Mouse (Mus musculus) myocyte (in vitro differentiated cells): ENCODE data around the gene Gm20388. TPM values are rescaled to one million over a fixed set of nuclear protein-coding genes. Genes with fewer than 3 reads are reported as not detected.

Source experiments
- H3K27me3 ChIP-seq: one replicate; pipeline ENCODE4 v1.6.1; 2011; ENCODE audit not compliant: control insufficient read depth, insufficient read depth, insufficient read length
- H3K36me3 ChIP-seq: one replicate; pipeline ENCODE4 v1.6.1; 2011; ENCODE audit not compliant: control insufficient read depth, insufficient read depth
- H3K4me2 ChIP-seq: one replicate; pipeline ENCODE4 v1.6.1; 2011; ENCODE audit warnings: low read depth, control low read depth
- H3K4me3 ChIP-seq: one replicate; pipeline ENCODE4 v1.5.1; 2011; ENCODE audit warnings: mild to moderate bottlenecking, control low read depth, moderate library complexity
- H3K79me2 ChIP-seq: one replicate; pipeline ENCODE4 v1.6.1; 2011; ENCODE audit not compliant: control insufficient read depth, insufficient read depth
- H3ac ChIP-seq: one replicate; pipeline ENCODE4 v1.6.1; 2011; ENCODE audit not compliant: control insufficient read depth, insufficient read length
- CEBPB ChIP-seq: IDR thresholded peaks from 2 replicates; pipeline ENCODE4 v1.6.1; 2011; ENCODE audit warnings: mild to moderate bottlenecking, moderate library complexity; ENCODE audit not compliant: poor library complexity, insufficient read depth, severe bottlenecking
- E2F4 ChIP-seq: IDR thresholded peaks from one replicate; pipeline ENCODE4 v1.6.1; 2011; ENCODE audit warnings: mild to moderate bottlenecking, control low read depth, moderate library complexity; ENCODE audit not compliant: insufficient read depth
- MAX ChIP-seq: IDR thresholded peaks from one replicate; pipeline ENCODE4 v1.6.1; 2011; ENCODE audit warnings: low read depth, mild to moderate bottlenecking, control low read depth
- MYOD1 ChIP-seq, 3 experiments: IDR thresholded peaks; one replicate each; pipeline ENCODE4 v1.6.1; 2011; ENCODE audit warnings: control low read depth in 2 of 3, low read depth in 2 of 3, mild to moderate bottlenecking in 2 of 3, moderate library complexity in 1 of 3; ENCODE audit not compliant: insufficient read length in 2 of 3, control insufficient read depth in 1 of 3
- MYOG ChIP-seq, 3 experiments: IDR thresholded peaks; one replicate each; pipeline ENCODE4 v1.6.1; 2011; ENCODE audit warnings: control low read depth in 2 of 3, low read depth in 2 of 3, mild to moderate bottlenecking in 2 of 3; ENCODE audit not compliant: insufficient read length in 2 of 3, control insufficient read depth in 1 of 3, insufficient read depth in 1 of 3
- POLR2A ChIP-seq: IDR thresholded peaks from one replicate; pipeline ENCODE4 v1.6.1; 2011; ENCODE audit warnings: low read depth, mild to moderate bottlenecking, control low read depth, moderate library complexity; ENCODE audit not compliant: insufficient read length
- POLR2AphosphoS2 ChIP-seq: IDR thresholded peaks from one replicate; pipeline ENCODE4 v1.6.1; 2011; ENCODE audit warnings: low read depth, control low read depth; ENCODE audit not compliant: insufficient read length
- REST ChIP-seq: IDR thresholded peaks from one replicate; pipeline ENCODE4 v1.6.1; 2011; ENCODE audit warnings: mild to moderate bottlenecking, control low read depth, moderate library complexity; ENCODE audit not compliant: insufficient read depth, insufficient read length
- SRF ChIP-seq: IDR thresholded peaks from one replicate; pipeline ENCODE4 v1.6.1; 2011; ENCODE audit warnings: low read depth; ENCODE audit not compliant: control insufficient read depth, insufficient read length
- TCF12 ChIP-seq: IDR thresholded peaks from one replicate; pipeline ENCODE4 v1.6.1; 2011; ENCODE audit warnings: mild to moderate bottlenecking, control low read depth; ENCODE audit not compliant: poor library complexity, insufficient read depth, severe bottlenecking
- TCF3 ChIP-seq: IDR thresholded peaks from one replicate; pipeline ENCODE4 v1.6.1; 2011; ENCODE audit warnings: low read depth, control low read depth; ENCODE audit not compliant: insufficient read length
- USF1 ChIP-seq: IDR thresholded peaks from one replicate; pipeline ENCODE4 v1.6.1; 2011; ENCODE audit warnings: low read depth, mild to moderate bottlenecking, control low read depth, moderate library complexity
- polyA plus RNA-seq: library from polyadenylated mRNA; unstranded; fragments of >200 nt; fragmentation: generic; extraction: Trizol; gene quantifications from one replicate; pipeline ENCODE4 v1.2.1, GENCODE M21; 2012; ENCODE audit warnings: missing spikeins

Gene Gm20388
- polyA plus RNA-seq, 1 experiment: 15.3 TPM

DNA sequence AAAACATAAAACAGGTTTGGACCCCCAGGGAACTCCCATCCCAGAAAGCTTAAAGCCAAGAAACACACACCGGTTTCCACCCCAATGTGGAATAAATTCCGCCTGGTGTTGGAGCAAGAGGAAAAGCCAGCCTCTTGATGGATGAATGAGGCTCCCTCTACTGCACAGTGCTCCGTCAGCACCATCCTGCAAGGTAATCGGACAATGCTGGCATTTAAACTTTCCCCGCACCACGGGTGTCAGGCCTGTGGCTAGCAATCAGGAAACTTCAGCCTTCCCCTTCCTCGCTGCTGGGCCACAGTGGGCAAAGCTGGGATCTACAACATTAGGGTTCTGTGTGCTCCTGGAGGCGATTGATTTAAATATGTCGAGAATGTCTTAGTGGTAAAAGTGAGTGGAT is 1581.0 kb downstream of the Gm20388 start:
- Histone ChIP-seq H3K36me3 (no peaks in the 10 kb centered on the region), H3ac (no peak overlapping the region), H3K4me3 (no peak overlapping the region), H3K79me2 (no peaks in the 10 kb centered on the region), H3K4me2 (no peak overlapping the region), H3K27me3 (peaks cover 22% of the 10 kb centered on the region)
- TF ChIP-seq MYOG (IDR thresholded peaks at IDR 0.05; ENCODE audit: control insufficient read depth in 1 of 3, insufficient read depth in 1 of 3, insufficient read length in 2 of 3, low read depth in 2 of 3) (no peak), POLR2A (no peak), POLR2AphosphoS2 (no peak), MAX (no peak), TCF12 (no peak), MYOD1 (IDR thresholded peaks at IDR 0.05; ENCODE audit: control insufficient read depth in 1 of 3, insufficient read length in 2 of 3, low read depth in 2 of 3) (no peak), TCF3 (no peak), REST (no peak), CEBPB (no peak), E2F4 (no peak), USF1 (no peak), SRF (no peak)

DNA sequence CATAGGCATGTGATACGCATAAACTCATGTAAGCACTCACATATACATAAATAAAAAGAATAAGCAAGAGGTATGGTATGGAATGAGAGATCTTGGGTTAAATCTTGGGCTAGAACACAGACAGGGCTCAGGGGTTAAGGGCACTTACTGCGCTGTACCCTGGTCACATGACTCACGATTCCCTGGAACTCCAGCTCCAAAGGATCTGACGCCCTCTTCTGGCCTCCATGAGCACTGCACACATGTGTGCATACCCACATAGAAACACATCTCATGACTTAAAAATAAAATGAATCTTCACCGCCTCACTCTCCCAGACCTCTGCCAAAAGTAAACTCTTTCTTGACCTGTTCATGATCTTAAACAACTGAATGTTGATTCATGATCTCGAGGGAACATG is 1587.0 kb downstream of the Gm20388 start:
- H3K4me3 ChIP-seq: no peak overlapping the region
- H3K4me2 ChIP-seq: no peak overlapping the region
- TF ChIP-seq REST (no peak), MAX (no peak), SRF (no peak), POLR2AphosphoS2 (no peak), TCF3 (no peak), MYOG (IDR thresholded peaks at IDR 0.05; ENCODE audit: control insufficient read depth in 1 of 3, insufficient read depth in 1 of 3, insufficient read length in 2 of 3, low read depth in 2 of 3) (no peak), USF1 (no peak), E2F4 (no peak), CEBPB (no peak), POLR2A (no peak), TCF12 (no peak), MYOD1 (IDR thresholded peaks at IDR 0.05; ENCODE audit: control insufficient read depth in 1 of 3, insufficient read length in 2 of 3, low read depth in 2 of 3) (no peak)
- no peak overlapping the region for H3ac ChIP-seq
- H3K79me2 ChIP-seq: no peaks in the 10 kb centered on the region
- no peaks in the 10 kb centered on the region for H3K36me3 ChIP-seq
- H3K27me3 ChIP-seq: peaks cover 58% of the 10 kb centered on the region

DNA sequence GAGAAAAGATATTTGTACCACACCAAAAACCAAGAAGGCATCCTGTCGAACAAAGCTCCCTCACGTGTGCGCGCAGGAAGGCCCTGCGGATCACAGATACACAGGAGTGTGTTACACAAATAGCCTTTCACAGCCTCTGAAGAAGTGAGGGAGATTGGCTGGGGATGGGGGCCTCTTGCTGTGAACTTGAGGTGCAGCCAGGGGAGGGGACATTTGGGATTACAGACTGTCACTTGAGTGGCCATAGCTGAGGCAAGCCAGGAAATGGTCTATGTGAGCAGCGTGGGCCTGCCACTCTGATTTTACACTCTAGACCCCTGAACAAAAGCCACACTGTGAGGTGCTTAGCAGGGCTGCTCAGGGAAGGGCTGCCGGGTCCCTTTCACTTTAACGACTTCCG is 1601.1 kb downstream of the Gm20388 start:
- no peak overlapping the region for H3K4me2 ChIP-seq
- no peaks in the 10 kb centered on the region for H3K36me3 ChIP-seq
- H3K27me3 ChIP-seq: peaks cover 53% of the 10 kb centered on the region
- TF ChIP-seq POLR2A: no peak
- TF ChIP-seq TCF3: no peak
- no peak for TF ChIP-seq CEBPB
- no peak for TF ChIP-seq USF1
- no peak for TF ChIP-seq TCF12
- no peak for TF ChIP-seq MYOG (IDR thresholded peaks at IDR 0.05; ENCODE audit: control insufficient read depth in 1 of 3, insufficient read depth in 1 of 3, insufficient read length in 2 of 3, low read depth in 2 of 3)
- no peak for TF ChIP-seq POLR2AphosphoS2
- no peak for TF ChIP-seq E2F4
- TF ChIP-seq MYOD1 (IDR thresholded peaks at IDR 0.05; ENCODE audit: control insufficient read depth in 1 of 3, insufficient read length in 2 of 3, low read depth in 2 of 3): no peak
- no peak overlapping the region for H3K4me3 ChIP-seq
- H3K79me2 ChIP-seq: no peaks in the 10 kb centered on the region
- no peak overlapping the region for H3ac ChIP-seq

DNA sequence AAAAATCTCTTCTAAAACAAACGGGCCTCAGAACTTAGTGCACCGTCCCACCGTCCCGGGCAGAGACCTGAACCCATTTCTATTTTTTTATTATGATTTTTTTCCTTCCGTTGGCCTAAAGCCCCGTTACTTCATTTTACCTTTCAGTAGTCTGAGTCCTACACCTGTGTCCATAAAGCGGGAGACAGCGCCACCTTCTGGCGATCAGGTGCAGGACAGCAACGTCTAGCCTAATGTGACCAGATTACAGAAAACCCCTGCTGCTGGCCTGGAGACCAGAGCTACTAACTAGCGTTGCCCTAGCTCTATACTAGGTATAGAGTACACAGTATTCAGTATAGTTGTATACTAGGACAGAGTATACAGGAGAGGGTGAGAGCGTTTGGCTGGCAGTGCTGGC is 1602.8 kb downstream of the Gm20388 start:
- TF ChIP-seq USF1 (no peak), POLR2AphosphoS2 (no peak), E2F4 (no peak), SRF (no peak), CEBPB (no peak), MYOG (IDR thresholded peaks at IDR 0.05; ENCODE audit: control insufficient read depth in 1 of 3, insufficient read depth in 1 of 3, insufficient read length in 2 of 3, low read depth in 2 of 3) (no peak), MAX (no peak), TCF3 (no peak), MYOD1 (IDR thresholded peaks at IDR 0.05; ENCODE audit: control insufficient read depth in 1 of 3, insufficient read length in 2 of 3, low read depth in 2 of 3) (no peak), REST (no peak)
- Histone ChIP-seq H3K27me3 (peaks cover 43% of the 10 kb centered on the region), H3K4me2 (no peak overlapping the region), H3ac (no peak overlapping the region), H3K36me3 (no peaks in the 10 kb centered on the region), H3K4me3 (no peak overlapping the region), H3K79me2 (no peaks in the 10 kb centered on the region)

DNA sequence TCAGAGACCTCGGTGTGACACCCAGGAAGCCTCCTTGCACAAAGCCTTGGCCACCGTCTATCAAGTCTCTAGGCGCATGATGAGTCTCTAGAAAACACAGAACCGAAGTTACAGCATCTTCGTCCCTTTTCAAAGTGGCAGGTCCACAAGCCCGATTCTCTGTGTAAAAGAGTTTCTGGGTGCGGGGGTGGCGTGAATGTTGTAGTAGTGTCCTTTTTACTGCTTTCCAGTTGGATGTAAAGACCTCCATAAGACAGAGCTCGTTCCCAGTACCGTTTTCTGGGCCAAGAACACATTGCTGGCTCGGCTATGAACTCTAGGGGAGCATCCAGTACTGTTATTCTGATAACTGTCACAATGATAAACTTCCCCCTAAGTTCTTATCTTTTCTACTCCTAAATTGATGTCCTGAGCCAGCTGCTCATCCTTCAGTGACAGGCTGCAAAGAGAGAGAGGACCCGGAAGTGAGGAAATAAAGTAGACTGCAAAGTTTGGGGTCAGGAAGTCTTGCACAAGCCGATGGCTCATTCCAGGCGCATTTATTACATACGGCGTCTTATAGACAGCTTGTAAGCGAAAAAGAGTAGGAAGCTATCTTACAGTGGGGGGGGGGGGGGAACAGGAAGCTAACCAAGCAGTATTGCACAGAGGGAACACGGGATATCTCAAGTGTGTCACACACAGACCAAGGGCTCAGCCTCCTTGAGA is 1614.6 kb downstream of the Gm20388 start:
- H3K27me3 ChIP-seq: peaks cover 51% of the 10 kb centered on the region
- TF ChIP-seq POLR2AphosphoS2: no peak
- TF ChIP-seq TCF3: no peak
- TF ChIP-seq USF1: no peak
- no peak for TF ChIP-seq REST
- no peak for TF ChIP-seq TCF12
- TF ChIP-seq CEBPB: no peak
- no peak for TF ChIP-seq E2F4
- no peak for TF ChIP-seq MYOD1 (IDR thresholded peaks at IDR 0.05; ENCODE audit: control insufficient read depth in 1 of 3, insufficient read length in 2 of 3, low read depth in 2 of 3)
- TF ChIP-seq POLR2A: no peak
- no peak for TF ChIP-seq MYOG (IDR thresholded peaks at IDR 0.05; ENCODE audit: control insufficient read depth in 1 of 3, insufficient read depth in 1 of 3, insufficient read length in 2 of 3, low read depth in 2 of 3)
- TF ChIP-seq SRF: no peak
- H3ac ChIP-seq: no peak overlapping the region
- H3K4me3 ChIP-seq: no peak overlapping the region
- no peaks in the 10 kb centered on the region for H3K36me3 ChIP-seq
- no peaks in the 10 kb centered on the region for H3K79me2 ChIP-seq
- no peak overlapping the region for H3K4me2 ChIP-seq
